Mouse (Mus musculus) hindbrain, embryonic 11.5 days (tissue): ENCODE measurements around the gene Bcap31. TPM values are rescaled to one million over a fixed set of nuclear protein-coding genes. Genes with fewer than 3 reads are reported as not detected.
"Not testable (repeated sequence)": the region's sequence is repeated elsewhere in the genome, so short reads cannot be mapped to it uniquely, and the experiment has no call there.

ENCODE experiments used
- ATAC-seq: fragments of 200-750 bp; cut with Nextera tagmentation; 2 replicates; pipeline ENCODE4 v1.8.0; 2017; ENCODE audit warnings: mild to moderate bottlenecking, moderate TSS enrichment, moderate library complexity; ENCODE audit not compliant: low FRiP score
- DNase-seq: peaks from one replicate; pipeline ENCODE4 v3.0.0-alpha.2; 2015; ENCODE audit warnings: low spot score
- H3K27ac ChIP-seq: fragments of 300-500 bp; sonication (generic); 2 replicates; pipeline ENCODE4 v1.5.1; 2014; ENCODE audit warnings: mild to moderate bottlenecking, low read depth, low read length
- H3K27me3 ChIP-seq: fragments of 300-500 bp; sonication (generic); 2 replicates; pipeline ENCODE4 v1.6.1; 2014; ENCODE audit warnings: mild to moderate bottlenecking, low read length, moderate library complexity, mixed read lengths; ENCODE audit not compliant: control insufficient read depth, insufficient read depth
- H3K36me3 ChIP-seq: fragments of 300-500 bp; sonication (generic); 2 replicates; pipeline ENCODE4 v1.6.1; 2014; ENCODE audit warnings: mild to moderate bottlenecking, low read length, moderate library complexity, mixed read lengths; ENCODE audit not compliant: control insufficient read depth, insufficient read depth
- H3K4me1 ChIP-seq: fragments of 300-500 bp; sonication (generic); replicated peaks from 2 replicates; pipeline ENCODE4 v1.6.1; 2014; ENCODE audit warnings: low read length, mixed read lengths; ENCODE audit not compliant: control insufficient read depth, insufficient read depth
- H3K4me2 ChIP-seq: fragments of 300-500 bp; sonication (generic); replicated peaks from 2 replicates; pipeline ENCODE4 v1.6.1; 2014; ENCODE audit warnings: mild to moderate bottlenecking, low read depth, low read length
- H3K4me3 ChIP-seq: fragments of 300-500 bp; sonication (generic); 2 replicates; pipeline ENCODE4 v1.5.1; 2014; ENCODE audit warnings: low read depth, low read length
- H3K9ac ChIP-seq: fragments of 300-500 bp; sonication (generic); 2 replicates; pipeline ENCODE4 v1.6.1; 2014; ENCODE audit warnings: low read depth, low read length
- H3K9me3 ChIP-seq: fragments of 300-500 bp; sonication (generic); 2 replicates; pipeline ENCODE4 v1.6.1; 2016; ENCODE audit warnings: low read length; ENCODE audit not compliant: control insufficient read depth
- WGBS: fragments of 180-500 bp; shearing (Covaris S2); extraction: QIAGEN DNeasy Blood & Tissue Kit; methylation state at CpG from one replicate; pipeline ENCODE4 v1.1.7; 2014; 5-methylcytosine and 5-hydroxymethylcytosine counted together
- polyA plus RNA-seq: library from polyadenylated mRNA; unstranded; fragments of >200 nt; fragmentation: Nextera tagmentation; extraction: Ambion mirVana; gene quantifications from 2 replicates; pipeline ENCODE4 v1.2.1, GENCODE M21; 2014

Gene Bcap31
- polyA plus RNA-seq = 146 and 155 TPM in 2 replicates

DNA sequence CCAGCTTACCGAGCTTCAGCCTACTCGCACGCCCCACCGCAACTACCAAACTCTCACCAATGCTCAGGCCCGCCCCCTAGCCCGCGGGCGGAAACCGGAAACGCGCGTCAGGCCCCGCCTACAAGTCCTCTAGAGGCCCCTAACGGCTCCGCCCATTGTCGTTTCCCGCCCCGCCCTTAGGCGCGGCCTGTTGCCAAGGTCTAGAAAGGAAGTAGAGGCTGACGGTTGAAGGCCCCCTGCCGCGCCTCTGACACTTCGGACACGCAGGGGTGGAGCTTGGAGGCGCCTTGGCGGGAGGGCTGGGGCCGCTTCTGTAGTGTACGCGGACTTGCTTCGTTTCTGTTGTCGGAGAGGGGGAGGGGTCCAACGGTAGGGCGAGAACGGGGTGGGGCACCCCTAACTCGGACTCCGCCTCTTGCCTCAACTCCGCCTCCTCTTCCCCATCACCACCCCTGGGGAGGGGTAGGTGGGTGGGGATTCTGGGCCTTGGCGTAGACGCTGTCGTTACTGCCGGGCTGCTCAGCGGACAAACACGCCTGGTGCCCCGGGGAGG lies at the start of gene Bcap31, which contains the start of gene Abcd1:
TSS of gene Bcap31 (minus strand) at position 67 of the 553 bp plus-strand sequence.
TSS of gene Abcd1 (plus strand) at position 489 of the 553 bp plus-strand sequence.
- no peaks in the 10 kb centered on the region for H3K9me3 ChIP-seq
- peak within 1 kb of the TSS; percentile 52; the same call in 1 of the 2 replicates for H3K9ac ChIP-seq
- no peaks in the 10 kb centered on the region for H3K4me1 ChIP-seq
- ATAC-seq (peak; percentile 96), DNase-seq (peak; percentile 93)
- H3K36me3 ChIP-seq = no peaks in the 10 kb centered on the region
- H3K4me3 ChIP-seq = peak within 1 kb of the TSS; percentile 41
- 16% methylated on average over 42 of the region's 45 CpGs for WGBS
- peak within 1 kb of the TSS; percentile 51 for H3K27ac ChIP-seq
- no peaks in the 10 kb centered on the region for H3K27me3 ChIP-seq
- H3K4me2 ChIP-seq = peak within 1 kb of the TSS; percentile 58

DNA sequence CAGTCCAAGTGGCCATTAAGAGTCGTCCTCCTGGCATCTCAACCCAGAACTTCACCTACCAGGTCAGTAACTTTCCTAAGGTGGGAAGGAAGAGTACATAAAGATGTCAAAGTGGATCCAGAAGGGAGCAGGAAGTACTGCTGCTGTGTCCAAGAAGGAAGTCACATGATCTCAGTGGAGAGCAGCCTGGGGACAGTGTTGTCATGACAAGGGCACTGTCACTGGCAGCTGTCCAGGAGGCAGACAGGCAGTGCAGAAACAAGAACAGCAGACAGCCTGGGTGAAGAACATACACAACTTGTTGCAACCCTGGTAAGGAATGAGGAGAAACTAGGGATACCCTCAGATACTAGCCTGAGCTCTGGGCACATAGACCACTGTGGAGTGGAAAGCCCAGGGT lies 49.3 kb upstream of the Bcap31 start:
- Histone ChIP-seq H3K36me3 (no peaks in the 10 kb centered on the region), H3K9ac (no peak overlapping the region), H3K27me3 (no peaks in the 10 kb centered on the region), H3K4me3 (no peak overlapping the region), H3K4me1 (no peaks in the 10 kb centered on the region), H3K4me2 (no peak overlapping the region), H3K27ac (no peak overlapping the region), H3K9me3 (no peaks in the 10 kb centered on the region)
- no peak for ATAC-seq
- no peak for DNase-seq
- WGBS = 74% methylated on average over 1 of the region's 1 CpGs

DNA sequence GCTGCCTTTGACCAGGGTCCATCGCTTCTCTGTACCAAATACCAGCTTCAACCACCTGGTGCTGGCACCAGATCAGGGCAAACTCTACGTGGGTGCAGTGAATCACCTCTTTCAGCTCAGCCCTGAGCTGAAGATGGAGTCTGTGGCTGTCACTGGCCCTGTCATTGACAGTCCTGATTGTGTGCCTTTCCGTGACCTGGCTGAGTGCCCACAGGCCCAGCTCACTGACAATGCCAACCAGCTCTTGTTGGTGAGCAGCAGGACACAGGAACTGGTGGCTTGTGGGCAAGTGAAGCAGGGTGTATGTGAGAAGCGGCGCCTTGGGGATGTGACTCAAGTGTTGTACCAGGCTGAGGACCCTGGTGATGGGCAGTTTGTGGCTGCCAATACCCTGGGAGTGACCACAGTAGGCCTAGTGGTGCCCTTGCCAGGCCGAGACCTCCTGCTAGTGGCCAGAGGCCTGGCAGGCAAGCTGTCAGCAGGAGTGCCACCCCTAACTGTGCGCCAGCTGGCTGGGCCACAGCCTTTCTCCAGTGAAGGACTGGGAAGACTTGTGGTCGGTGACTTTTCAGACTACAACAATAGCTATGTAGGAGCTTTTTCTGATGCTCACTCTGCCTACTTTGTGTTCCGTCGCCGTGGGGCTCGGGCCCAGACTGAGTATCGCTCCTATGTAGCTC lies 42.8 kb upstream of the Bcap31 start:
- Histone ChIP-seq H3K4me3 (no peak overlapping the region), H3K4me1 (no peaks in the 10 kb centered on the region), H3K9me3 (no peaks in the 10 kb centered on the region), H3K9ac (no peak overlapping the region), H3K27me3 (no peaks in the 10 kb centered on the region), H3K27ac (no peak overlapping the region), H3K4me2 (no peak overlapping the region), H3K36me3 (no peaks in the 10 kb centered on the region)
- no peak for DNase-seq
- 89% methylated on average over 13 of the region's 13 CpGs for WGBS
- no peak for ATAC-seq

- Histone ChIP-seq H3K9me3 (no peaks in the 10 kb centered on the region), H3K4me1 (no peaks in the 10 kb centered on the region), H3K9ac (no peak within 1 kb of the TSS), H3K4me2 (no peak within 1 kb of the TSS), H3K36me3 (no peaks in the 10 kb centered on the region), H3K27ac (no peak within 1 kb of the TSS), H3K27me3 (no peaks in the 10 kb centered on the region), H3K4me3 (no peak within 1 kb of the TSS)
- ATAC-seq (no peak), DNase-seq (no peak)
- 67% methylated on average over 5 of the region's 5 CpGs for WGBS
Observed at GRCm38 (mm10) chrX:73756334-73757140, 40.6 kb upstream of the Bcap31 start, which contains the start of gene Plxnb3. TSS of gene Plxnb3 (plus strand) at chrX:73757090.

DNA sequence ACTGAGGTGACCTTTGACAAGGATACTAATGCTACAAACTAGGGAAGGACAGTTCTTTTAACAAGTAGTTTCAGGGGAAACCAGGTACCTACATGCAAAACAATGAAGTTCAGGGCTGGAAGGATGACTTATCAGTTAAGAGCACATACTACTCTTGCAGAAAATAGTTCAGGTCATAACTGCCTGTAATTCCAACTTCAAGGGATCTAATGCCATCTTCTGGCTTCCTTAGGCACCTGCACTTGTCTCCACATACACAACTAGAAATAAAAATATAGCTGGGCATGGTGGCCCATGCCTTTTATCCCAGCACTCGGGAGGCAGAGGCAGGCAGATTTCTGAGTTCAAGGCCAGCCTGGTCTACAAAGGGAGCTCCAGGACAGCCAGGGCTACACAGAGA lies 33.0 kb upstream of the Bcap31 start:
- no peak overlapping the region for H3K4me2 ChIP-seq
- no peaks in the 10 kb centered on the region for H3K27me3 ChIP-seq
- no peaks in the 10 kb centered on the region for H3K36me3 ChIP-seq
- H3K27ac ChIP-seq = no peak overlapping the region
- no peaks in the 10 kb centered on the region for H3K9me3 ChIP-seq
- no peak overlapping the region for H3K4me3 ChIP-seq
- DNase-seq (no peak), ATAC-seq (no peak)
- WGBS = 73% methylated on average over 1 of the region's 1 CpGs
- H3K9ac ChIP-seq = no peak overlapping the region
- no peaks in the 10 kb centered on the region for H3K4me1 ChIP-seq

- H3K4me2 ChIP-seq = no peak overlapping the region
- H3K27ac ChIP-seq = no peak overlapping the region
- DNase-seq = no peak
- H3K4me3 ChIP-seq = no peak overlapping the region
- no peaks in the 10 kb centered on the region for H3K9me3 ChIP-seq
- H3K9ac ChIP-seq = no peak overlapping the region
- ATAC-seq = no peak
- no peaks in the 10 kb centered on the region for H3K27me3 ChIP-seq
- WGBS = 92% methylated on average over 1 of the region's 1 CpGs
- no peaks in the 10 kb centered on the region for H3K36me3 ChIP-seq
- H3K4me1 ChIP-seq = no peaks in the 10 kb centered on the region
Observed at GRCm38 (mm10) chrX:73744774-73745481, 29.0 kb upstream of the Bcap31 start.

DNA sequence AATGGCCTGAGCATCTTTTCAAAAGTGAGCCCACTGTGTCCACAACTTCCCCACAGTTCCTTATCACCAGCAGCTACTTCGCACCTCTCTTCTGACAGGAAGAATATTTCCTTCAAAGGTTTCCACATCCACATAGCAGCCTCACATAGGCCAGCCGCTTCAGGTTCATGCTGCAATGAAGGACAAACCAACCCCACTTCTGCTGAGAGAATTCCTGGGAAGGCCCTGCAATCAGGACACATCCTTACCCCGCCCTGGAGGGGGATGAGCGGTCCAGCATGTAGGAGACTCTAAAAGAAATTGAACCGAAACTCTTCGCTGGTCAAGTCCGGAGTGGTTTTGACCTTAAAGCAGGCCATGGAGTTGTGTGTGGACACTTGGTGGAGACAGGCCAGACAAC lies 23.9 kb upstream of the Bcap31 start:
- H3K4me2 ChIP-seq, H3K9ac ChIP-seq, H3K4me3 ChIP-seq, H3K4me1 ChIP-seq, DNase-seq, H3K36me3 ChIP-seq, H3K27ac ChIP-seq, H3K9me3 ChIP-seq, ATAC-seq, H3K27me3 ChIP-seq: not testable (repeated sequence)
- WGBS = 94% methylated on average over 7 of the region's 7 CpGs

- Histone ChIP-seq H3K27me3 (no peaks in the 10 kb centered on the region), H3K4me3 (no peak overlapping the region), H3K27ac (no peak overlapping the region), H3K4me1 (no peaks in the 10 kb centered on the region), H3K36me3 (no peaks in the 10 kb centered on the region), H3K4me2 (no peak overlapping the region), H3K9ac (no peak overlapping the region), H3K9me3 (no peaks in the 10 kb centered on the region)
- DNase-seq (no peak), ATAC-seq (no peak)
- WGBS = 62% methylated on average over 5 of the region's 5 CpGs
Observed at GRCm38 (mm10) chrX:73739151-73739550, 23.2 kb upstream of the Bcap31 start.
